Mouse (Mus musculus) liver, embryonic 16.5 days (tissue): ENCODE data around the gene Atp8a1. TPM values are rescaled to one million over a fixed set of nuclear protein-coding genes. Genes with fewer than 3 reads are reported as not detected.
"Not testable (repeated sequence)": the region's sequence is repeated elsewhere in the genome, so short reads cannot be mapped to it uniquely, and the experiment has no call there.

Experiments used
- ATAC-seq: fragments of 200-750 bp; cut with Nextera tagmentation; 2 replicates; pipeline ENCODE4 v1.8.0; 2017; ENCODE audit warnings: low read depth, mild to moderate bottlenecking, moderate number of reproducible peaks, moderate library complexity
- H3K27ac ChIP-seq: fragments of 300-500 bp; sonication (generic); 2 replicates; pipeline ENCODE4 v1.5.1; 2014; ENCODE audit warnings: mild to moderate bottlenecking, low read length
- H3K27me3 ChIP-seq: fragments of 300-500 bp; sonication (generic); 2 replicates; pipeline ENCODE4 v1.6.1; 2014; ENCODE audit warnings: low read depth, low read length, mixed read lengths; ENCODE audit not compliant: control insufficient read depth, insufficient read depth
- H3K36me3 ChIP-seq: fragments of 300-500 bp; sonication (generic); 2 replicates; pipeline ENCODE4 v1.6.1; 2014; ENCODE audit warnings: mild to moderate bottlenecking; ENCODE audit not compliant: control insufficient read depth, insufficient read depth
- H3K4me1 ChIP-seq: fragments of 300-500 bp; sonication (generic); 2 replicates; pipeline ENCODE4 v1.6.1; 2014; ENCODE audit warnings: low read depth, low read length, mixed read lengths; ENCODE audit not compliant: control insufficient read depth
- H3K4me2 ChIP-seq: fragments of 300-500 bp; sonication (generic); 2 replicates; pipeline ENCODE4 v1.6.1; 2014; ENCODE audit warnings: low read depth, low read length, mixed read lengths
- H3K4me3 ChIP-seq: fragments of 300-500 bp; sonication (generic); 2 replicates; pipeline ENCODE4 v1.5.1; 2014; ENCODE audit warnings: low read depth, mild to moderate bottlenecking, low read length
- H3K9ac ChIP-seq: fragments of 300-500 bp; sonication (generic); 2 replicates; pipeline ENCODE4 v1.6.1; 2014; ENCODE audit warnings: low read depth, low read length
- H3K9me3 ChIP-seq: fragments of 300-500 bp; sonication (generic); replicated peaks from 2 replicates; pipeline ENCODE4 v1.6.1; 2016; ENCODE audit warnings: low read length; ENCODE audit not compliant: control insufficient read depth
- WGBS: fragments of 180-500 bp; shearing (Covaris S2); extraction: QIAGEN DNeasy Blood & Tissue Kit; methylation state at CpG from one replicate; pipeline ENCODE4 v1.1.7; 2014; ENCODE audit not compliant: insufficient replicate concordance; 5-methylcytosine and 5-hydroxymethylcytosine counted together
- polyA plus RNA-seq: library from polyadenylated mRNA; unstranded; fragments of >200 nt; fragmentation: Nextera tagmentation; extraction: Ambion mirVana; gene quantifications from 2 replicates; pipeline ENCODE4 v1.2.1, GENCODE M21; 2015

The Atp8a1 gene
- polyA plus RNA-seq, 1 experiment from 2014 or later, result 40.9 TPM

- Histone ChIP-seq H3K27ac (no peak overlapping the region), H3K27me3 (no peaks in the 10 kb centered on the region), H3K4me1 (peaks cover 50% of the 10 kb centered on the region), H3K4me3 (no peak overlapping the region), H3K9me3 (no peaks in the 10 kb centered on the region), H3K9ac (no peak overlapping the region; the same call in 1 of the 2 replicates), H3K36me3 (no peaks in the 10 kb centered on the region), H3K4me2 (no peak overlapping the region)
- 73% methylated on average over 5 of the region's 5 CpGs for WGBS
- ATAC-seq, result no peak
Observed at GRCm38 (mm10) chr5:67819451-67819850, 27.8 kb downstream of the Atp8a1 start.

GRCm38 (mm10) chr5:67815572-67816325 lies 31.5 kb downstream of the Atp8a1 start:
- H3K27ac ChIP-seq, result peak overlapping the region; percentile 95
- H3K27me3 ChIP-seq, result no peaks in the 10 kb centered on the region
- H3K36me3 ChIP-seq, result peaks cover 4% of the 10 kb centered on the region
- WGBS, result 12% methylated on average over 16 of the region's 16 CpGs
- H3K4me3 ChIP-seq, result peak overlapping the region; percentile 71
- ATAC-seq, result peak; percentile 89
- H3K9me3 ChIP-seq, result no peaks in the 10 kb centered on the region
- peak overlapping the region; percentile 41 for H3K4me2 ChIP-seq
- peaks cover 28% of the 10 kb centered on the region for H3K4me1 ChIP-seq
- peak overlapping the region; percentile 72 for H3K9ac ChIP-seq

- 0 out of 2 replicates have a peak, but pooled peaks have one; percentile 22 for ATAC-seq
- Histone ChIP-seq H3K4me1 (peaks cover 27% of the 10 kb centered on the region), H3K4me3 (peak overlapping the region; percentile 71), H3K27ac (peak overlapping the region; percentile 95), H3K4me2 (peak overlapping the region; percentile 41), H3K9ac (peak overlapping the region; percentile 72)
- not testable (repeated sequence) for H3K27me3 ChIP-seq, H3K36me3 ChIP-seq, H3K9me3 ChIP-seq
- 11% methylated on average over 4 of the region's 8 CpGs for WGBS
Observed at GRCm38 (mm10) chr5:67815060-67815459, 32.2 kb downstream of the Atp8a1 start.

- WGBS, result 23% methylated on average over 7 of the region's 7 CpGs
- Histone ChIP-seq H3K4me2 (peak overlapping the region; percentile 60), H3K4me3 (peak overlapping the region; percentile 63), H3K36me3 (peaks cover 10% of the 10 kb centered on the region), H3K9me3 (no peaks in the 10 kb centered on the region), H3K9ac (peak overlapping the region; percentile 62), H3K27ac (peak overlapping the region; percentile 72), H3K27me3 (no peaks in the 10 kb centered on the region), H3K4me1 (peaks cover 27% of the 10 kb centered on the region)
- no peak for ATAC-seq
Observed at GRCm38 (mm10) chr5:67814437-67814965, 32.7 kb downstream of the Atp8a1 start.

GRCm38 (mm10) chr5:67813334-67813733 lies 33.9 kb downstream of the Atp8a1 start:
- H3K4me3 ChIP-seq, result peak overlapping the region; percentile 63
- peaks cover 27% of the 10 kb centered on the region for H3K4me1 ChIP-seq
- no peaks in the 10 kb centered on the region for H3K9me3 ChIP-seq
- peak overlapping the region; percentile 72 for H3K27ac ChIP-seq
- H3K36me3 ChIP-seq, result peaks cover 16% of the 10 kb centered on the region
- ATAC-seq, result peak; percentile 65
- 27% methylated on average over 5 of the region's 5 CpGs for WGBS
- peak overlapping the region; percentile 62 for H3K9ac ChIP-seq
- H3K4me2 ChIP-seq, result peak overlapping the region; percentile 60
- no peaks in the 10 kb centered on the region for H3K27me3 ChIP-seq

- Histone ChIP-seq H3K9ac (no peak overlapping the region), H3K27me3 (no peaks in the 10 kb centered on the region), H3K9me3 (no peaks in the 10 kb centered on the region), H3K4me1 (peaks cover 4% of the 10 kb centered on the region), H3K36me3 (peaks cover 18% of the 10 kb centered on the region), H3K27ac (no peak overlapping the region), H3K4me3 (no peak overlapping the region), H3K4me2 (no peak overlapping the region)
- 69% methylated on average over 17 of the region's 17 CpGs for WGBS
- ATAC-seq, result no peak
Observed at GRCm38 (mm10) chr5:67802174-67803030, 44.8 kb downstream of the Atp8a1 start.

GRCm38 (mm10) chr5:67800801-67801200 lies 46.4 kb downstream of the Atp8a1 start:
- Histone ChIP-seq H3K4me3 (no peak overlapping the region), H3K36me3 (peaks cover 11% of the 10 kb centered on the region)

GRCm38 (mm10) chr5:67799785-67800184 lies 47.4 kb downstream of the Atp8a1 start:
- Histone ChIP-seq H3K4me1 (peaks cover 4% of the 10 kb centered on the region), H3K27me3 (no peaks in the 10 kb centered on the region), H3K36me3 (peaks cover 7% of the 10 kb centered on the region), H3K9me3 (no peaks in the 10 kb centered on the region), H3K27ac (no peak overlapping the region), H3K4me2 (no peak overlapping the region), H3K4me3 (no peak overlapping the region), H3K9ac (no peak overlapping the region)
- 84% methylated on average over 7 of the region's 7 CpGs for WGBS
- no peak for ATAC-seq

More at GRCm38 (mm10) chr5:67800801-67801200, 46.4 kb downstream of the Atp8a1 start:
- H3K4me1 ChIP-seq, result peaks cover 4% of the 10 kb centered on the region
- H3K9ac ChIP-seq, result no peak overlapping the region
- 79% methylated on average over 8 of the region's 8 CpGs for WGBS
- no peak overlapping the region for H3K27ac ChIP-seq
- no peak for ATAC-seq
- no peak overlapping the region for H3K4me2 ChIP-seq
- no peaks in the 10 kb centered on the region for H3K27me3 ChIP-seq
- H3K9me3 ChIP-seq, result no peaks in the 10 kb centered on the region
